Mouse (Mus musculus) CD4-positive naive resting alpha-beta T cell, adult 76 days (primary cell): Measurements from ENCODE around the gene Mecp2. TPM values are rescaled to one million over a fixed set of nuclear protein-coding genes. Genes with fewer than 3 reads are reported as not detected.

ENCODE experiments used
- total RNA-seq: library from RNA; stranded (reverse); gene quantifications from one replicate; pipeline ENCODE4 v1.2.4, GENCODE M21; 2023

The Mecp2 gene
- total RNA-seq, result 49.3 TPM

GRCm38 (mm10) chrX:74135263-74135662 lies at the start of gene Mecp2:
Gene Mecp2, minus strand, starts transcription at chrX:74135363.

GRCm38 (mm10) chrX:74176959-74177358 lies 41.8 kb upstream of the Mecp2 start, which contains the start of gene Tktl1:
Gene Tktl1, plus strand, starts transcription at chrX:74177259.

DNA sequence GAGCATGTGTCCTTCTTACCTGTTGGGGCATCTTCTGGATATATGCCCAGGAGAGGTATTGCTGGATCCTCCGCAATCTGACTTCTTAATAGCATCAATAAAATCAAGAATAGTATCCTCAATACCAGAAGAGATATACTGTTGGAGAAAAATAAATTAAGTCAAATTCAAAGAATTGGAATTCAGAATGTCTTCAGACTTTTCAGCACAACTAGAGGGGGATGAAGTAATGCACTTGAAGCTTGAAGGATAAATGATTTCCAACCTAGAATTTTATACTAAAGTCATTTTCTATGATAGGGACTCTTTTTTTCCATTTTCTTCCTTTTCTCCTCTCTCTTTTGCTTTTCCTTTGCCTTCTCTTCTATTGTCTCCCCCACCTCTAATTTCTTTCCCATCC lies 32.6 kb upstream of the Mecp2 start, which contains the start of gene Tex28:
Tex28 (minus strand) TSS at position 101 of the 400 bp plus-strand sequence.

DNA sequence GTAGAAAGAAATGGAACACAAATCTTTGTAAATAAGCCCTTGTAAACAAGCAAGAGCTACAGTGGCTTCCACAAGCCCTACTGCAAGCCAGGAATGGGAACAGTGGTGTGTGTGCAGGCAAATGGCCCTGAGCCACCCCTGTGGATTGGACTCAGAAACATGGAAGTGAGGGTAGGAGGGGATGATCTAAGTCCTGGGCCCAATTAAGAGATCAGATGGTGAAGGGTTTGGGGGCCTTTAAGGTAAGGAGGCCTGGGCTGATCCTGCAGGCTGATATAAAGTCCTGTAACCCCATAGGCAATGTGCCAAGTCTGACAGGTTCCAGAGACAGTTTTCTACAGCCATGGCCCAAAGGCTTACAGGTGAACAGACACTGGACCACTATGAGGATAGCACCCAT lies 8.0 kb downstream of the Mecp2 start, which contains the start of gene Opn1mw:
Opn1mw (plus strand) TSS at position 301 of the 400 bp plus-strand sequence.

GRCm38 (mm10) chrX:74023188-74024049 lies 111.7 kb downstream of the Mecp2 start, which contains the start of gene Irak1:
Gene Irak1, minus strand, starts transcription at chrX:74023918.

Other genes starting within 250 kb of the Mecp2 start
- gene Avpr2, start 243.3 kb downstream of the Mecp2 start, total RNA-seq, result not detected
- gene L1cam, start 239.3 kb downstream of the Mecp2 start, total RNA-seq, result 61.1 TPM
- gene Arhgap4, start 213.5 kb downstream of the Mecp2 start, total RNA-seq, result 268 TPM
- gene Naa10, start 213.4 kb downstream of the Mecp2 start, total RNA-seq, result 61.7 TPM
- 4.7 TPM for gene Renbp, start 204.5 kb downstream of the Mecp2 start, total RNA-seq
- gene Hcfc1, start 169.0 kb downstream of the Mecp2 start, total RNA-seq, result 85.9 TPM
- 123 TPM for gene Irak1, start 111.4 kb downstream of the Mecp2 start, total RNA-seq
- gene Opn1mw, start 7.9 kb downstream of the Mecp2 start, total RNA-seq, result not detected
- not detected for gene Tex28, start 32.5 kb upstream of the Mecp2 start, total RNA-seq
- gene Tktl1, start 41.9 kb upstream of the Mecp2 start, total RNA-seq, result not detected
- gene Flna, start 114.5 kb upstream of the Mecp2 start, total RNA-seq, result 638 TPM
- 81.9 TPM for gene Emd, start 119.3 kb upstream of the Mecp2 start, total RNA-seq
- gene Rpl10, start 135.4 kb upstream of the Mecp2 start, total RNA-seq, result 757 TPM
- 59.6 TPM for gene Taz, start 146.5 kb upstream of the Mecp2 start, total RNA-seq
- 10.6 TPM for gene Dnase1l1, start 147.0 kb upstream of the Mecp2 start, total RNA-seq
- 111 TPM for gene Atp6ap1, start 161.7 kb upstream of the Mecp2 start, total RNA-seq
- 179 TPM for gene Gdi1, start 169.6 kb upstream of the Mecp2 start, total RNA-seq
- 69.5 TPM for gene Fam50a, start 177.7 kb upstream of the Mecp2 start, total RNA-seq
- gene Plxna3, start 193.7 kb upstream of the Mecp2 start, total RNA-seq, result 8.1 TPM
- gene Lage3, start 218.3 kb upstream of the Mecp2 start, total RNA-seq, result 12.4 TPM
- gene Ubl4a, start 237.9 kb upstream of the Mecp2 start, total RNA-seq, result 25.0 TPM
- gene Slc10a3, start 238.0 kb upstream of the Mecp2 start, total RNA-seq, result 15.4 TPM